Mouse (Mus musculus) forebrain, embryonic 15.5 days (tissue): Measurements from ENCODE around the gene Arhgap31. TPM values are rescaled to one million over a fixed set of nuclear protein-coding genes. Genes with fewer than 3 reads are reported as not detected.

Experiments used
- ATAC-seq: fragments of 200-750 bp; cut with Nextera tagmentation; replicated peaks from 2 replicates; pipeline ENCODE4 v1.8.0; 2017; ENCODE audit warnings: mild to moderate bottlenecking, moderate TSS enrichment, moderate library complexity
- H3K27ac ChIP-seq: fragments of 300-500 bp; sonication (generic); replicated peaks from 2 replicates; pipeline ENCODE4 v1.5.1; 2015; ENCODE audit warnings: mild to moderate bottlenecking, inconsistent platforms
- H3K27me3 ChIP-seq: fragments of 300-500 bp; sonication (generic); 2 replicates; pipeline ENCODE4 v1.6.1; 2015; ENCODE audit warnings: inconsistent platforms
- H3K36me3 ChIP-seq: fragments of 300-500 bp; sonication (generic); 2 replicates; pipeline ENCODE4 v1.6.1; 2015; ENCODE audit warnings: mild to moderate bottlenecking, inconsistent platforms
- H3K4me1 ChIP-seq: fragments of 300-500 bp; sonication (generic); 2 replicates; pipeline ENCODE4 v1.6.1; 2015; ENCODE audit warnings: inconsistent platforms
- H3K4me2 ChIP-seq: fragments of 300-500 bp; sonication (generic); replicated peaks from 2 replicates; pipeline ENCODE4 v1.6.1; 2015; ENCODE audit warnings: mild to moderate bottlenecking, inconsistent platforms
- H3K4me3 ChIP-seq: fragments of 300-500 bp; sonication (generic); 2 replicates; pipeline ENCODE4 v1.5.1; 2015; ENCODE audit warnings: mild to moderate bottlenecking, inconsistent platforms
- H3K9ac ChIP-seq: fragments of 300-500 bp; sonication (generic); replicated peaks from 2 replicates; pipeline ENCODE4 v1.6.1; 2015; ENCODE audit warnings: mild to moderate bottlenecking, inconsistent platforms
- H3K9me3 ChIP-seq: fragments of 300-500 bp; sonication (generic); 2 replicates; pipeline ENCODE4 v1.6.1; 2016; ENCODE audit warnings: inconsistent platforms
- WGBS: fragments of 180-500 bp; shearing (Covaris S2); methylation state at CpG from one replicate; pipeline ENCODE4 v1.1.7; 2015; ENCODE audit warnings: mixed read lengths; 5-methylcytosine and 5-hydroxymethylcytosine counted together
- polyA plus RNA-seq: library from polyadenylated mRNA; unstranded; fragments of >200 nt; fragmentation: Nextera tagmentation; extraction: Ambion mirVana; gene quantifications from 2 replicates; pipeline ENCODE4 v1.2.1, GENCODE M21; 2015

The Arhgap31 gene
- polyA plus RNA-seq, 1 experiment from 2014 or later = 3.4 TPM

GRCm38 (mm10) chr16:38602989-38603804 lies 109.9 kb downstream of the Arhgap31 start:
- Histone ChIP-seq H3K27ac (no peak overlapping the region), H3K36me3 (no peaks in the 10 kb centered on the region), H3K4me1 (no peaks in the 10 kb centered on the region), H3K4me2 (no peak overlapping the region), H3K4me3 (no peak overlapping the region), H3K9ac (no peak overlapping the region), H3K9me3 (no peaks in the 10 kb centered on the region), H3K27me3 (no peaks in the 10 kb centered on the region)
- 52% methylated on average over 11 of the region's 11 CpGs for WGBS
- 0 out of 2 replicates have a peak, but pooled peaks have one; percentile 46 for ATAC-seq

GRCm38 (mm10) chr16:38598986-38599680 lies 113.9 kb downstream of the Arhgap31 start:
- Histone ChIP-seq H3K27ac (no peak overlapping the region), H3K9me3 (no peaks in the 10 kb centered on the region), H3K4me3 (no peak overlapping the region), H3K4me2 (no peak overlapping the region), H3K36me3 (peaks cover 3% of the 10 kb centered on the region; the same call in 1 of the 2 replicates), H3K9ac (no peak overlapping the region), H3K4me1 (no peaks in the 10 kb centered on the region), H3K27me3 (no peaks in the 10 kb centered on the region)
- ATAC-seq = no peak
- 76% methylated on average over 11 of the region's 11 CpGs for WGBS

- Histone ChIP-seq H3K4me1 (no peaks in the 10 kb centered on the region), H3K36me3 (peaks cover 9% of the 10 kb centered on the region), H3K9ac (no peak overlapping the region), H3K27ac (no peak overlapping the region), H3K27me3 (no peaks in the 10 kb centered on the region), H3K4me3 (no peak overlapping the region), H3K9me3 (no peaks in the 10 kb centered on the region), H3K4me2 (no peak overlapping the region)
- ATAC-seq = no peak
- WGBS = 96% methylated on average over 2 of the region's 2 CpGs
These were observed 116.4 kb downstream of the Arhgap31 start for GRCm38 (mm10) chr16:38596651-38597050.

- H3K9ac ChIP-seq = no peak overlapping the region
- H3K9me3 ChIP-seq = no peaks in the 10 kb centered on the region
- 68% methylated on average over 2 of the region's 2 CpGs for WGBS
These were observed 117.0 kb downstream of the Arhgap31 start for GRCm38 (mm10) chr16:38596099-38596498.

GRCm38 (mm10) chr16:38594435-38594834 lies 118.6 kb downstream of the Arhgap31 start:
- no peak for ATAC-seq
- Histone ChIP-seq H3K9ac (no peak overlapping the region), H3K4me3 (no peak overlapping the region), H3K4me1 (no peaks in the 10 kb centered on the region), H3K9me3 (no peaks in the 10 kb centered on the region), H3K27ac (no peak overlapping the region), H3K36me3 (peaks cover 24% of the 10 kb centered on the region), H3K27me3 (no peaks in the 10 kb centered on the region), H3K4me2 (no peak overlapping the region)
- 82% methylated on average over 1 of the region's 1 CpGs for WGBS

More at GRCm38 (mm10) chr16:38596099-38596498, 117.0 kb downstream of the Arhgap31 start:
- no peaks in the 10 kb centered on the region for H3K4me1 ChIP-seq
- no peak overlapping the region for H3K4me2 ChIP-seq
- no peak overlapping the region for H3K4me3 ChIP-seq
- H3K27me3 ChIP-seq = no peaks in the 10 kb centered on the region
- ATAC-seq = no peak
- H3K27ac ChIP-seq = no peak overlapping the region
- peaks cover 14% of the 10 kb centered on the region for H3K36me3 ChIP-seq

- 94% methylated on average over 4 of the region's 4 CpGs for WGBS
- H3K4me2 ChIP-seq = no peak overlapping the region
- no peaks in the 10 kb centered on the region for H3K27me3 ChIP-seq
- no peaks in the 10 kb centered on the region for H3K4me1 ChIP-seq
- no peak overlapping the region for H3K4me3 ChIP-seq
- H3K36me3 ChIP-seq = peaks cover 37% of the 10 kb centered on the region
- no peak overlapping the region for H3K27ac ChIP-seq
- no peak overlapping the region for H3K9ac ChIP-seq
- no peaks in the 10 kb centered on the region for H3K9me3 ChIP-seq
- no peak for ATAC-seq
These were observed 120.1 kb downstream of the Arhgap31 start for GRCm38 (mm10) chr16:38592946-38593345.

GRCm38 (mm10) chr16:38592026-38592678 lies 120.9 kb downstream of the Arhgap31 start:
- Histone ChIP-seq H3K27me3 (no peaks in the 10 kb centered on the region), H3K4me3 (no peak overlapping the region), H3K36me3 (peaks cover 45% of the 10 kb centered on the region), H3K9me3 (no peaks in the 10 kb centered on the region), H3K27ac (no peak overlapping the region), H3K4me2 (no peak overlapping the region), H3K9ac (no peak overlapping the region), H3K4me1 (no peaks in the 10 kb centered on the region)
- peak; percentile 63; the same call in 1 of the 2 replicates for ATAC-seq
- 84% methylated on average over 12 of the region's 12 CpGs for whole genome bisulfite sequencing

- no peak for ATAC-seq
- H3K9ac ChIP-seq = no peak overlapping the region
- H3K27me3 ChIP-seq = no peaks in the 10 kb centered on the region
- H3K4me1 ChIP-seq = no peaks in the 10 kb centered on the region
- whole genome bisulfite sequencing = 87% methylated on average over 3 of the region's 3 CpGs
- no peak overlapping the region for H3K4me2 ChIP-seq
- H3K9me3 ChIP-seq = no peaks in the 10 kb centered on the region
- no peak overlapping the region for H3K4me3 ChIP-seq
- peaks cover 51% of the 10 kb centered on the region for H3K36me3 ChIP-seq
- H3K27ac ChIP-seq = no peak overlapping the region
These were observed 121.6 kb downstream of the Arhgap31 start for GRCm38 (mm10) chr16:38591506-38591905.

GRCm38 (mm10) chr16:38587572-38587971 lies 125.5 kb downstream of the Arhgap31 start:
- Histone ChIP-seq H3K36me3 (peaks cover 80% of the 10 kb centered on the region), H3K9ac (no peak overlapping the region), H3K4me1 (no peaks in the 10 kb centered on the region), H3K4me2 (no peak overlapping the region), H3K4me3 (no peak overlapping the region), H3K9me3 (no peaks in the 10 kb centered on the region), H3K27me3 (no peaks in the 10 kb centered on the region), H3K27ac (no peak overlapping the region)
- no peak for ATAC-seq
- WGBS = 88% methylated on average over 4 of the region's 4 CpGs

- H3K4me3 ChIP-seq = no peak overlapping the region
- no peaks in the 10 kb centered on the region for H3K27me3 ChIP-seq
- no peak overlapping the region for H3K27ac ChIP-seq
- H3K9ac ChIP-seq = no peak overlapping the region
- H3K9me3 ChIP-seq = no peaks in the 10 kb centered on the region
- ATAC-seq = no peak
- no peak overlapping the region for H3K4me2 ChIP-seq
- H3K36me3 ChIP-seq = peaks cover 82% of the 10 kb centered on the region
- WGBS = 93% methylated on average over 5 of the region's 5 CpGs
- H3K4me1 ChIP-seq = no peaks in the 10 kb centered on the region
These were observed 125.9 kb downstream of the Arhgap31 start for GRCm38 (mm10) chr16:38587163-38587562.

GRCm38 (mm10) chr16:38585186-38585585 lies 127.9 kb downstream of the Arhgap31 start:
- H3K9ac ChIP-seq = no peak overlapping the region
- H3K4me3 ChIP-seq = no peak overlapping the region
- H3K27me3 ChIP-seq = no peaks in the 10 kb centered on the region

GRCm38 (mm10) chr16:38584761-38585160 lies 128.3 kb downstream of the Arhgap31 start:
- no peaks in the 10 kb centered on the region for H3K27me3 ChIP-seq
- H3K27ac ChIP-seq = no peak overlapping the region
- H3K4me3 ChIP-seq = no peak overlapping the region
- peaks cover 74% of the 10 kb centered on the region for H3K36me3 ChIP-seq
- 92% methylated on average over 7 of the region's 7 CpGs for WGBS
- no peaks in the 10 kb centered on the region for H3K4me1 ChIP-seq
- H3K9me3 ChIP-seq = no peaks in the 10 kb centered on the region
- ATAC-seq = no peak
- no peak overlapping the region for H3K4me2 ChIP-seq
- H3K9ac ChIP-seq = no peak overlapping the region

More at GRCm38 (mm10) chr16:38585186-38585585, 127.9 kb downstream of the Arhgap31 start:
- Histone ChIP-seq H3K27ac (no peak overlapping the region), H3K36me3 (peaks cover 78% of the 10 kb centered on the region), H3K9me3 (no peaks in the 10 kb centered on the region), H3K4me2 (no peak overlapping the region), H3K4me1 (no peaks in the 10 kb centered on the region)
- ATAC-seq = no peak
- 95% methylated on average over 5 of the region's 5 CpGs for WGBS
